30 mouse cellular contexts compared by ENCODE assay signal in the genomic region with DNA sequence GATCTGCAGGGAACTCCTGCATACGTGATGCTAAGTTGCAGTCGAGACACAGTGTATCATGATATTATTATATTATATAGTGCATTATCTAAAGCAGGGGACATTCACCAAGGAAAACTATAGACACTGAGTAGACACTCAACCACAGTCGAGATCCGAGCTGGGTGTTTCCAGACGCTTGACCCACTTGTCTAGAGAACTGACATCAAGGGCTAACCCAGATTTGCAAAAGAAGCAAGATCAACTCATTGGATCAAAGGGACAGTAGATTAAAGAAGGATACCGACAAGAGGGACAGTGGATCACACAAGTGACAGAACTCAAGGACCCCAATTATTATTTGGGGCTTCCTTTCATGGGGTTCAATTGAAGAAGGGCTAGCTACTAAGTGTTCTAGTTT.
"Had no signal": no experiment of that assay in that cellular context is flagged by ENCODE, and none has a peak within 500 bp of the region (broad histone marks: within the 10 kb centered on the region; RNA-seq: fewer than 3 reads in every experiment).

No protein-coding gene starts in this region.

- H3K9ac ChIP-seq: limb, embryonic 12.5 days; limb, embryonic 13.5 days; limb, embryonic 15.5 days; liver, embryonic 12.5 days; liver, embryonic 13.5 days; liver, embryonic 14.5 days; liver, embryonic 15.5 days; liver, postnatal 0 days; lung, embryonic 14.5 days; lung, embryonic 15.5 days; midbrain, embryonic 12.5 days; midbrain, embryonic 13.5 days; neural tube, embryonic 12.5 days; neural tube, embryonic 13.5 days had no signal

- H3K36me3 ChIP-seq: limb, embryonic 12.5 days; limb, embryonic 13.5 days; limb, embryonic 15.5 days; liver, embryonic 12.5 days; liver, embryonic 13.5 days; liver, embryonic 15.5 days; lung, embryonic 15.5 days; midbrain, embryonic 10.5 days; midbrain, embryonic 12.5 days; midbrain, embryonic 13.5 days; neural tube, embryonic 12.5 days; neural tube, embryonic 13.5 days had no signal

- H3K27me3 ChIP-seq: limb, embryonic 15.5 days; lung, embryonic 15.5 days; midbrain, embryonic 13.5 days; neural tube, embryonic 12.5 days had no signal

- H3K4me2 ChIP-seq: limb, embryonic 12.5 days; limb, embryonic 13.5 days; limb, embryonic 15.5 days; liver, embryonic 11.5 days; liver, embryonic 12.5 days; liver, embryonic 13.5 days; liver, embryonic 15.5 days; lung, embryonic 14.5 days; lung, embryonic 15.5 days; midbrain, embryonic 12.5 days; midbrain, embryonic 13.5 days; neural tube, embryonic 12.5 days; neural tube, embryonic 13.5 days had no signal

- ATAC-seq: liver, embryonic 12.5 days; liver, postnatal 0 days; lung, postnatal 0 days; midbrain, embryonic 13.5 days; midbrain, embryonic 16.5 days had no signal

- H3K27ac ChIP-seq: left cerebral cortex, adult 2 months; limb, embryonic 12.5 days; limb, embryonic 13.5 days; limb, embryonic 15.5 days; liver, embryonic 12.5 days; liver, embryonic 13.5 days; liver, embryonic 14.5 days; liver, embryonic 15.5 days; lung, embryonic 15.5 days; macrophage; midbrain, embryonic 10.5 days; midbrain, embryonic 12.5 days; midbrain, embryonic 13.5 days; neural tube, embryonic 12.5 days; neural tube, embryonic 13.5 days had no signal

- DNase-seq: left cerebral cortex, postnatal 4 days; liver; liver, embryonic 13.5 days; liver, postnatal 0 days; lung, adult 18-20 months; lung, adult 2 months; lung, embryonic 14.5 days; lung, postnatal 10 days; lung, postnatal 14 days; lung, postnatal 36 days; midbrain, embryonic 14.5 days had no signal

- H3K4me3 ChIP-seq: left cerebral cortex, adult 2 months; limb, embryonic 12.5 days; limb, embryonic 13.5 days; limb, embryonic 15.5 days; liver, embryonic 12.5 days; liver, embryonic 13.5 days; liver, embryonic 15.5 days; lung, embryonic 15.5 days; megakaryocyte, embryonic 14.5 days; midbrain, embryonic 10.5 days; midbrain, embryonic 12.5 days; midbrain, embryonic 13.5 days; myocyte; neural tube, embryonic 12.5 days; neural tube, embryonic 13.5 days had no signal

- H3K4me1 ChIP-seq: liver, embryonic 12.5 days; liver, embryonic 13.5 days; liver, embryonic 15.5 days; midbrain, embryonic 12.5 days; neural tube, embryonic 12.5 days had no signal

- H3K9me3 ChIP-seq: limb, embryonic 12.5 days; limb, embryonic 13.5 days; limb, embryonic 15.5 days; liver, embryonic 12.5 days; liver, embryonic 13.5 days; liver, embryonic 15.5 days; lung, embryonic 15.5 days; megakaryocyte, embryonic 14.5 days; midbrain, embryonic 10.5 days; midbrain, embryonic 12.5 days; midbrain, embryonic 13.5 days; neural tube, embryonic 12.5 days; neural tube, embryonic 13.5 days had no signal
